Mouse (Mus musculus) MEL (cell line): ENCODE data around the gene Meioc. TPM values are rescaled to one million over a fixed set of nuclear protein-coding genes. Genes with fewer than 3 reads are reported as not detected.

Experiments
- DNase-seq: peaks from one replicate; pipeline ENCODE4 v3.0.0; 2011; ENCODE audit warnings: low read depth, low spot score
- H3K27ac ChIP-seq: 2 replicates; pipeline ENCODE4 v1.5.1; 2012; ENCODE audit warnings: low read depth, mild to moderate bottlenecking, control low read depth, low read length, moderate library complexity; ENCODE audit not compliant: control insufficient read depth
- H3K27me3 ChIP-seq, 2 experiments: fragments of 150-350 bp in 1 of 2; sonication (generic) in 1 of 2; 2 replicates each; pipeline ENCODE4 v1.6.1; 2012; ENCODE audit warnings: low read length in 2 of 2, mild to moderate bottlenecking in 2 of 2, improper control_type of control experiment in 1 of 2, moderate library complexity in 1 of 2; ENCODE audit not compliant: insufficient read depth in 2 of 2, control insufficient read depth in 1 of 2
- H3K36me3 ChIP-seq, 2 experiments: 2 replicates each; pipeline ENCODE4 v1.6.1; 2012 to 2014; ENCODE audit warnings: low read length in 2 of 2, improper control_type of control experiment in 1 of 2, inconsistent platforms in 1 of 2, mild to moderate bottlenecking in 1 of 2; ENCODE audit not compliant: insufficient read depth in 2 of 2, control insufficient read depth in 1 of 2
- H3K4me1 ChIP-seq, 2 experiments: fragments of 150-350 bp in 1 of 2; sonication (generic) in 1 of 2; 2 replicates each; pipeline ENCODE4 v1.6.1; 2012; ENCODE audit warnings: low read length in 2 of 2, improper control_type of control experiment in 1 of 2, mild to moderate bottlenecking in 1 of 2; ENCODE audit not compliant: insufficient read depth in 2 of 2, control insufficient read depth in 1 of 2
- H3K4me3 ChIP-seq, 2 experiments: fragments of 150-350 bp in 1 of 2; sonication (generic) in 1 of 2; 2 replicates each; pipeline ENCODE4 v1.5.1; 2012; ENCODE audit warnings: low read depth in 2 of 2, low read length in 2 of 2, mild to moderate bottlenecking in 2 of 2, moderate library complexity in 2 of 2, control low read depth in 1 of 2, improper control_type of control experiment in 1 of 2; ENCODE audit not compliant: control insufficient read depth in 1 of 2, insufficient read depth in 1 of 2
- H3K79me2 ChIP-seq: 2 replicates; pipeline ENCODE4 v1.6.1; 2012; ENCODE audit warnings: mild to moderate bottlenecking, low read length, moderate library complexity; ENCODE audit not compliant: control insufficient read depth, poor library complexity, insufficient read depth
- H3K9ac ChIP-seq: 2 replicates; pipeline ENCODE4 v1.6.1; 2012; ENCODE audit warnings: low read depth, mild to moderate bottlenecking, control low read depth, low read length, moderate library complexity; ENCODE audit not compliant: control insufficient read depth, poor library complexity, severe bottlenecking
- H3K9me3 ChIP-seq: fragments of 150-350 bp; sonication (generic); replicated peaks from 2 replicates; pipeline ENCODE4 v1.6.1; 2012; ENCODE audit warnings: mild to moderate bottlenecking, low read length, improper control_type of control experiment, moderate library complexity; ENCODE audit not compliant: insufficient read depth
- CHD2 ChIP-seq: IDR thresholded peaks from 2 replicates; pipeline ENCODE4 v1.6.1; 2011; ENCODE audit warnings: low read length, improper control_type of control experiment
- CTCF ChIP-seq, 3 experiments: IDR thresholded peaks in 2 of 3; conservative IDR thresholded peaks in 1 of 3; 2 replicates each; pipeline ENCODE4 v1.5.1; 2011 to 2012; ENCODE audit warnings: low read length in 3 of 3, low read depth in 2 of 3, mild to moderate bottlenecking in 2 of 3, improper control_type of control experiment in 1 of 3, inconsistent platforms in 1 of 3, mixed read lengths in 1 of 3, moderate library complexity in 1 of 3; ENCODE audit not compliant: control insufficient read depth in 1 of 3, insufficient read depth in 1 of 3, poor library complexity in 1 of 3, severe bottlenecking in 1 of 3
- ELF1 ChIP-seq: IDR thresholded peaks from 2 replicates; pipeline ENCODE4 v1.6.1; 2014; ENCODE audit warnings: low read depth, mild to moderate bottlenecking, inconsistent platforms, low read length, improper control_type of control experiment, moderate library complexity
- ETS1 ChIP-seq: IDR thresholded peaks from 2 replicates; pipeline ENCODE4 v1.6.1; 2012; ENCODE audit warnings: low read depth, mild to moderate bottlenecking, inconsistent platforms, low read length, improper control_type of control experiment, moderate library complexity
- GATA1 ChIP-seq: IDR thresholded peaks from 2 replicates; pipeline ENCODE4 v1.6.1; 2011; ENCODE audit warnings: low read depth, low read length, improper control_type of control experiment
- HCFC1 ChIP-seq: IDR thresholded peaks from 2 replicates; pipeline ENCODE4 v1.6.1; 2012; ENCODE audit warnings: low read depth, mild to moderate bottlenecking, inconsistent platforms, low read length, improper control_type of control experiment, moderate library complexity
- JUND ChIP-seq: IDR thresholded peaks from 2 replicates; pipeline ENCODE4 v1.6.1; 2011; ENCODE audit warnings: low read depth, mild to moderate bottlenecking, improper control_type of control experiment, low read length
- KAT2A ChIP-seq: conservative IDR thresholded peaks from 2 replicates; pipeline ENCODE4 v1.6.1; 2012; ENCODE audit warnings: low read depth, low read length, improper control_type of control experiment, inconsistent platforms
- MAX ChIP-seq: IDR thresholded peaks from 2 replicates; pipeline ENCODE4 v1.6.1; 2011; ENCODE audit warnings: low read length, improper control_type of control experiment
- MAZ ChIP-seq: IDR thresholded peaks from 2 replicates; pipeline ENCODE4 v1.6.1; 2012; ENCODE audit warnings: low read depth, mild to moderate bottlenecking, inconsistent platforms, low read length, improper control_type of control experiment
- MEF2A ChIP-seq: IDR thresholded peaks from 2 replicates; pipeline ENCODE4 v1.6.1; 2014; ENCODE audit warnings: low read depth, mild to moderate bottlenecking, inconsistent platforms, low read length, improper control_type of control experiment; ENCODE audit not compliant: poor library complexity, insufficient replicate concordance, severe bottlenecking; ENCODE audit errors: extremely low read depth
- MXI1 ChIP-seq: IDR thresholded peaks from 2 replicates; pipeline ENCODE4 v1.6.1; 2011; ENCODE audit warnings: mild to moderate bottlenecking, low read depth, low read length, improper control_type of control experiment
- MYB ChIP-seq: IDR thresholded peaks from 2 replicates; pipeline ENCODE4 v1.6.1; 2011; ENCODE audit warnings: mild to moderate bottlenecking, low read depth, low read length, improper control_type of control experiment
- MYC ChIP-seq: IDR thresholded peaks from 2 replicates; pipeline ENCODE4 v1.6.1; 2011; ENCODE audit warnings: low read depth, mild to moderate bottlenecking, low read length, improper control_type of control experiment, moderate library complexity
- NELFE ChIP-seq: IDR thresholded peaks from 2 replicates; pipeline ENCODE4 v1.6.1; 2011; ENCODE audit warnings: low read depth, low read length, improper control_type of control experiment
- NRF1 ChIP-seq: IDR thresholded peaks from 2 replicates; pipeline ENCODE4 v1.6.1; 2014; ENCODE audit warnings: low read depth, mild to moderate bottlenecking, inconsistent platforms, low read length, improper control_type of control experiment, moderate library complexity; ENCODE audit not compliant: poor library complexity, insufficient read depth, severe bottlenecking
- POLR2A ChIP-seq, 2 experiments: IDR thresholded peaks; 2 replicates each; pipeline ENCODE4 v1.6.1; 2011 to 2012; ENCODE audit warnings: low read length in 2 of 2, mild to moderate bottlenecking in 2 of 2, control low read depth in 1 of 2, improper control_type of control experiment in 1 of 2, low read depth in 1 of 2, moderate library complexity in 1 of 2; ENCODE audit not compliant: control insufficient read depth in 1 of 2, insufficient read depth in 1 of 2, poor library complexity in 1 of 2
- POLR2AphosphoS2 ChIP-seq: IDR thresholded peaks from 2 replicates; pipeline ENCODE4 v1.6.1; 2011; ENCODE audit warnings: low read length, improper control_type of control experiment
- POLR2AphosphoS5 ChIP-seq: IDR thresholded peaks from 2 replicates; pipeline ENCODE4 v1.6.1; 2012; ENCODE audit warnings: low read depth, borderline replicate concordance, mild to moderate bottlenecking, inconsistent platforms, low read length, moderate library complexity, mixed read lengths
- RAD21 ChIP-seq: IDR thresholded peaks from 2 replicates; pipeline ENCODE4 v1.6.1; 2011; ENCODE audit warnings: mild to moderate bottlenecking, low read depth, low read length, improper control_type of control experiment
- SIN3A ChIP-seq: IDR thresholded peaks from 2 replicates; pipeline ENCODE4 v1.6.1; 2012; ENCODE audit warnings: low read length, improper control_type of control experiment, inconsistent platforms
- TAL1 ChIP-seq: IDR thresholded peaks from 2 replicates; pipeline ENCODE4 v1.6.1; 2012; ENCODE audit warnings: mild to moderate bottlenecking, inconsistent platforms, low read length, moderate library complexity, mixed read lengths
- TCF12 ChIP-seq: IDR thresholded peaks from 2 replicates; pipeline ENCODE4 v1.6.1; 2014; ENCODE audit warnings: low read depth, mild to moderate bottlenecking, inconsistent platforms, low read length, improper control_type of control experiment, moderate library complexity
- UBTF ChIP-seq: IDR thresholded peaks from 2 replicates; pipeline ENCODE4 v1.6.1; 2012; ENCODE audit warnings: low read depth, mild to moderate bottlenecking, inconsistent platforms, low read length, improper control_type of control experiment, moderate library complexity, borderline replicate concordance; ENCODE audit not compliant: insufficient read depth
- USF1 ChIP-seq: IDR thresholded peaks from 2 replicates; pipeline ENCODE4 v1.6.1; 2014; ENCODE audit warnings: low read depth, mild to moderate bottlenecking, inconsistent platforms, low read length, improper control_type of control experiment, moderate library complexity
- USF2 ChIP-seq, 2 experiments: IDR thresholded peaks; 2 replicates each; pipeline ENCODE4 v1.6.1; 2011 to 2012; ENCODE audit warnings: improper control_type of control experiment in 2 of 2, low read length in 2 of 2, borderline replicate concordance in 1 of 2, inconsistent platforms in 1 of 2, low read depth in 1 of 2, mild to moderate bottlenecking in 1 of 2; ENCODE audit not compliant: insufficient read depth in 1 of 2
- ZKSCAN1 ChIP-seq: IDR thresholded peaks from 2 replicates; pipeline ENCODE4 v1.6.1; 2012; ENCODE audit warnings: low read depth, mild to moderate bottlenecking, inconsistent platforms, low read length, improper control_type of control experiment, moderate library complexity
- ZMIZ1 ChIP-seq: IDR thresholded peaks from 2 replicates; pipeline ENCODE4 v1.6.1; 2012; ENCODE audit warnings: low read depth, mild to moderate bottlenecking, inconsistent platforms, low read length, improper control_type of control experiment, moderate library complexity
- polyA plus RNA-seq, 2 experiments: library from polyadenylated mRNA; stranded (reverse) in 1 of 2; unstranded in 1 of 2; fragments of >175 nt in 1 of 2; fragments of >200 nt in 1 of 2; gene quantifications; 2 replicates each; pipeline versions ENCODE4 v1.2.1 to v1.2.4; 2012; ENCODE audit warnings: low replicate concordance in 2 of 2, low read depth in 1 of 2; ENCODE audit not compliant: insufficient read length in 2 of 2, insufficient read depth in 1 of 2, missing spikeins in 1 of 2
- total RNA-seq: library from RNA; depleted of rRNA; stranded (reverse); fragments of 300-350 nt; gene quantifications from 2 replicates; pipeline ENCODE4 v1.2.3, GENCODE M21; 2012

Meioc gene
- total and polyA plus RNA-seq, 3 experiments: 0.06 TPM; not detected in 2

- DNase-seq: no peak
- Histone ChIP-seq H3K9ac (no peak overlapping the region), H3K4me1 (no peaks in the 10 kb centered on the region), H3K4me3 (no peak overlapping the region), H3K9me3 (no peaks in the 10 kb centered on the region), H3K27me3 (peaks cover 7 to 12% of the 10 kb centered on the region in 2 experiments), H3K79me2 (no peaks in the 10 kb centered on the region), H3K27ac (no peak overlapping the region), H3K36me3 (no peaks in the 10 kb centered on the region)
- TF ChIP-seq USF1 (no peak), MAZ (no peak), NELFE (no peak), GATA1 (no peak), ETS1 (no peak), POLR2A (IDR thresholded peaks at IDR 0.05; ENCODE audit: control insufficient read depth in 1 of 2, insufficient read depth in 1 of 2, low read depth in 1 of 2, low read length in 2 of 2, poor library complexity in 1 of 2) (no peak), UBTF (no peak), ZMIZ1 (no peak), CTCF (IDR thresholded peaks at IDR 0.05 in 2 of 3, conservative IDR thresholded peaks at IDR 0.05 in 1 of 3; ENCODE audit: control insufficient read depth in 1 of 3, insufficient read depth in 1 of 3, low read depth in 2 of 3, low read length in 3 of 3, poor library complexity in 1 of 3, severe bottlenecking in 1 of 3) (no peak), USF2 (IDR thresholded peaks at IDR 0.05; ENCODE audit: borderline replicate concordance in 1 of 2, insufficient read depth in 1 of 2, low read depth in 1 of 2, low read length in 2 of 2) (no peak), NRF1 (no peak), MXI1 (no peak), JUND (no peak), MYB (no peak), CHD2 (no peak), MAX (no peak), MYC (no peak)
Measured at GRCm38 (mm10) chr11:102665637-102666435, 2.3 kb downstream of the Meioc start.

GRCm38 (mm10) chr11:102690162-102690561 lies 26.6 kb downstream of the Meioc start:
- Histone ChIP-seq H3K4me3 (no peak overlapping the region), H3K9ac (no peak overlapping the region), H3K27me3 (no peaks in the 10 kb centered on the region), H3K79me2 (no peaks in the 10 kb centered on the region), H3K4me1 (peaks cover 0 to 5% of the 10 kb centered on the region in 2 experiments; a peak in 2 of 4 replicates), H3K9me3 (no peaks in the 10 kb centered on the region), H3K36me3 (peaks cover 3 to 7% of the 10 kb centered on the region in 2 experiments; a peak in 3 of 4 replicates), H3K27ac (no peak overlapping the region)
- peak; percentile 86 for DNase-seq
- TF ChIP-seq POLR2AphosphoS5 (no peak), TAL1 (peak; percentile 12; the same call in 1 of the 2 replicates), CTCF (IDR thresholded peaks at IDR 0.05 in 2 of 3, conservative IDR thresholded peaks at IDR 0.05 in 1 of 3; ENCODE audit: control insufficient read depth in 1 of 3, insufficient read depth in 1 of 3, low read depth in 2 of 3, low read length in 3 of 3, poor library complexity in 1 of 3, severe bottlenecking in 1 of 3) (peak; percentile 73 to 96 (median 87)), NELFE (no peak), CHD2 (no peak), GATA1 (peak; percentile 38; the same call in 1 of the 2 replicates), TCF12 (0 out of 2 replicates have a peak, but pooled peaks have one; percentile 16), SIN3A (0 out of 2 replicates have a peak, but pooled peaks have one; percentile 32), ELF1 (no peak), POLR2AphosphoS2 (no peak), POLR2A (IDR thresholded peaks at IDR 0.05; ENCODE audit: control insufficient read depth in 1 of 2, insufficient read depth in 1 of 2, low read depth in 1 of 2, low read length in 2 of 2, poor library complexity in 1 of 2) (no peak), KAT2A (no peak), NRF1 (no peak), HCFC1 (0 out of 2 replicates have a peak, but pooled peaks have one; percentile 25), ZKSCAN1 (no peak), MYB (no peak), MYC (no peak), RAD21 (peak; percentile 19), ETS1 (no peak), MEF2A (no peak)
